Mouse (Mus musculus) cortical plate, adult 2 months (tissue): ENCODE results near the gene Alpk1. TPM values are rescaled to one million over a fixed set of nuclear protein-coding genes. Genes with fewer than 3 reads are reported as not detected.

Experiments used
- H3K27ac ChIP-seq: fragments of 200-500 bp; 2 replicates; pipeline ENCODE4 v1.5.1; 2012; ENCODE audit warnings: low read length, control low read depth, inconsistent platforms; ENCODE audit not compliant: insufficient read depth
- H3K4me1 ChIP-seq: fragments of 200-500 bp; 2 replicates; pipeline ENCODE4 v1.6.1; 2011; ENCODE audit warnings: low read length; ENCODE audit not compliant: control insufficient read depth, insufficient read depth
- H3K4me3 ChIP-seq: fragments of 200-500 bp; 2 replicates; pipeline ENCODE4 v1.5.1; 2011; ENCODE audit warnings: mild to moderate bottlenecking, low read length, control low read depth; ENCODE audit not compliant: insufficient read depth
- CTCF ChIP-seq: fragments of 200-500 bp; IDR thresholded peaks from 2 replicates; pipeline ENCODE4 v1.5.1; 2011; ENCODE audit warnings: mild to moderate bottlenecking, control low read depth, low read length; ENCODE audit not compliant: insufficient read depth; ENCODE audit errors: extremely low read depth
- POLR2A ChIP-seq: fragments of 200-500 bp; IDR thresholded peaks from 2 replicates; pipeline ENCODE4 v1.6.1; 2011; ENCODE audit warnings: mild to moderate bottlenecking, low read length, control low read depth; ENCODE audit not compliant: insufficient read depth; ENCODE audit errors: extremely low read depth
- polyA plus RNA-seq: library from polyadenylated mRNA; depleted of rRNA; stranded (reverse); fragments of >200 nt; gene quantifications from 2 replicates; pipeline ENCODE4 v1.2.3, GENCODE M21; 2012

Gene Alpk1
- polyA plus RNA-seq, 1 experiment, result 4.3 TPM

- TF ChIP-seq CTCF (no peak), POLR2A (no peak)
- H3K4me1 ChIP-seq, result peaks cover 2% of the 10 kb centered on the region; the same call in 1 of the 2 replicates
- H3K27ac ChIP-seq, result no peak overlapping the region
- no peak overlapping the region for H3K4me3 ChIP-seq
Measured at GRCm38 (mm10) chr3:127701196-127701825, 79.0 kb downstream of the Alpk1 start.

- no peaks in the 10 kb centered on the region for H3K4me1 ChIP-seq
- H3K4me3 ChIP-seq, result no peak overlapping the region
- TF ChIP-seq CTCF (no peak), POLR2A (no peak)
- no peak overlapping the region for H3K27ac ChIP-seq
Measured at GRCm38 (mm10) chr3:127698636-127699035, 81.7 kb downstream of the Alpk1 start.

GRCm38 (mm10) chr3:127696541-127696940 lies 83.8 kb downstream of the Alpk1 start:
- no peak overlapping the region for H3K4me3 ChIP-seq
- TF ChIP-seq CTCF (no peak), POLR2A (no peak)
- no peak overlapping the region for H3K27ac ChIP-seq
- no peaks in the 10 kb centered on the region for H3K4me1 ChIP-seq

DNA sequence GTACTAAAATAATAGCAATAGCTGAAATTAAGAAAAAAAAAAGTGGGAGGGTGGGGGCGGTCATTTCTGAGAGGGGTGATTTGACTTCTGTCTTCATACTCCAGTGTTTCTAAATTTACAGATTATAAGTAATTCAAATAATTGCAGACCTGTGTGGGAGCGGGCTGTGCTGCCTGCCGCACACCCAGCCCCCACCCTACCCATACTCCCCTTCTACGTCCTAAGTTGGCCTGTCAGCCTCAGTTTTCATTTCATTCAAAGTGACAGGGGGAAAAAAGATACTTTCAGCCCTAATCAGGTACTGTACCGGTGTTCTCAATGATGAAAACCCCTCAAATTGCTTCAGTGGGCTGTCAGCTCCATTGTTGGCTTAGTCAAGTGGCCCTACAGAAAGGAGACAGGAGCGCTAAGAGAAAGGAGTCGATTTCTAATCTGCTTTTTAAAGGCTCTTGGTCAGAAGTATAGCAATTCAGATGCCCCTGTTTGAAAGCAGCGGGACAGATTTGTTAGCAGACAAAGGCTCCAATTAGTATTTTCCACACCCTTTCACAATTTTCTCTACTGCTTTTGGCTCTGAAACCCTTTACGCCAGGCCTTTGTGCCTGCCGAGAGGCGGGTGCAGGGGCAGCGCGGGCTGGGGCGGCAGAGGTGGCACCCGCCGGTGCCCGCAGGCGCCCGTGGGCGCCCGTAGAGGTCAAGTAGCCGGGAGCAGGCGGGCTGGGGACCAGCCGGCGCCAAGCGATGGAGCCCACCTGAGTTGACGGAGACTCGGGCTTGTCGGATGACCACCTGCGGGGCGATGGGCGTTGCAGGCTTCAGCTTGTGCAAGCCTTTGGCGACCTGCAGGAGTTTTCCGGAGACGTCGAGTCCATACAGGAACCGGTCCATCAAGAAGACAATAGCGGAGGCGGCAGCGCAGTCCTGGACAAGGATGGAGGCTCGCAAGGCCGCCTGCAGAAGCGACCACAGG lies 85.2 kb downstream of the Alpk1 start:
- H3K27ac ChIP-seq, result no peak overlapping the region

GRCm38 (mm10) chr3:127691230-127691629 lies 89.1 kb downstream of the Alpk1 start:
- TF ChIP-seq POLR2A (no peak), CTCF (no peak)
- H3K27ac ChIP-seq, result no peak overlapping the region
- H3K4me1 ChIP-seq, result no peaks in the 10 kb centered on the region
- no peak overlapping the region for H3K4me3 ChIP-seq

More for the DNA sequence above, 85.2 kb downstream of the Alpk1 start:
- Histone ChIP-seq H3K4me1 (no peaks in the 10 kb centered on the region), H3K4me3 (no peak overlapping the region)
- TF ChIP-seq CTCF, result no peak
- TF ChIP-seq POLR2A, result no peak

- H3K4me1 ChIP-seq, result no peaks in the 10 kb centered on the region
- H3K4me3 ChIP-seq, result no peak overlapping the region
- H3K27ac ChIP-seq, result no peak overlapping the region
- no peak for TF ChIP-seq CTCF
- TF ChIP-seq POLR2A, result no peak
Measured at GRCm38 (mm10) chr3:127679703-127680102, 100.6 kb downstream of the Alpk1 start.

GRCm38 (mm10) chr3:127661646-127662531 lies 118.4 kb downstream of the Alpk1 start:
- Histone ChIP-seq H3K4me3 (no peak overlapping the region), H3K27ac (no peak overlapping the region), H3K4me1 (no peaks in the 10 kb centered on the region; the same call in 1 of the 2 replicates)
- TF ChIP-seq CTCF, result no peak
- no peak for TF ChIP-seq POLR2A

DNA sequence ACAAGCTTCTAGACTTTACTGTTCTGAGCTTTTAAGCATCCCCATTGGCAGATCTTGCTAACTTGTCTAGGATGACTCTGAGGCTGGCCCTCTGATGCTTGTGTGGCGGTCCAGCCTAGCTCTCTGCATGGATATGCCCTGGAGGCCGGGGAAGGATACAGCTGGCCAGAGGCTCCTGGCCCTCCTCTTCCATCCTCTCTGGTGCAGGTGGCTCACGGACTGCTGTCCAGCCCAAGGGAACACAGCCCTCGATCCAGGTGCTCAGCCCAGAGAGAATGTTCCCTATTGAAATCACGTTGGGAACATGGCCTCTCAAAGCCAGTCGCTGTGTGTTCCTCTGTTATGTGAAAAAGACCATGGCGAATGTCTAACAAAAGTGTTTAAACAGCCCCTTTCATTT lies 119.6 kb downstream of the Alpk1 start:
- no peak for TF ChIP-seq POLR2A
- no peak for TF ChIP-seq CTCF
- H3K27ac ChIP-seq, result no peak overlapping the region
- no peaks in the 10 kb centered on the region; the same call in 1 of the 2 replicates for H3K4me1 ChIP-seq
- H3K4me3 ChIP-seq, result no peak overlapping the region
